Mouse (Mus musculus) layer of hippocampus, adult 8-10 months (tissue): ENCODE data around the gene Actn4. TPM values are rescaled to one million over a fixed set of nuclear protein-coding genes. Genes with fewer than 3 reads are reported as not detected.

ENCODE experiments used
- DNase-seq, 2 experiments: peaks; one replicate each; pipeline ENCODE4 v3.0.0; 2022; ENCODE audit warnings: low spot score in 2 of 2
- total RNA-seq, 4 experiments: library from RNA; stranded (reverse); gene quantifications; 2 replicates each; pipeline ENCODE4 v1.2.4; 2022

The Actn4 gene
- total RNA-seq, 4 experiments from 2014 or later, result 136 to 138 (median 137) TPM

DNA sequence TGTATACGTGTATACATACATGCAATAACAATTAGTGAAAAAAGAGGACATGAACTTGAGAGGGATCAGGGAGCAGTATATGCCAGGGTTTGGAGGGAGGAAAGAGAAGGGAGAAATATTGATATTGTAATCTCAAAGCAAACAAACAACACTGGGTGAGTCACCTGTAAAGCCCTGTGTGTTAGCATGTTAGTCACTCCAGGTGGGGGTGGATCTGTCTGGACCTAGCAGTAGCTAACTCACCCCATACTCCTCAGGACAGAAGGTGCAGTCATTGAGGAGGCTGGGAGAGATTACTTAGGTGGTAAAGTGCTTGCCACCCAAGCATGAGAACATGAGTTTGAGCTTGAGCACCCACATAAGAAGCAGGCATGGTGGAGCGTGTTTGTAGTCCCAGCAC is 102.2 kb downstream of the Actn4 start:
- DNase-seq, result no peak

DNA sequence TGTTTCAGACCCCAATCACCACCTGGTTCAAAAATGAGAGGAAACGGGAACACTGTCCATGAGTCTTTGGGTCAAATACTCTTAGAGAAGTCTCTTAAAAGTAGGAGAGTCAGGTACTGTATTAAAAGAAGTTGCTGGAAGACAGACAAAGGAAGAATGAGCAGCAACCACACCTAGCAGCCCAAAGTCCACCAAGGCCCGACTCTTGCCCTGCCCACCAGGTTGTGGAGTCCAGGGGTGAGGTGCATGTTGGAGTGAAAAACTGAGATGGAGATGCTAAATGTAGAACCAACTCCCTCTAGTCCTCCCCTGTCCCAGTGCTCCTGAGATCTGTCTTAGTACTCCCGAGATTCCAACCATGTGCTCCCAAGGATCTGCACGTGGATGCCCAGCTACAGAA is 111.5 kb downstream of the Actn4 start:
- no peak for DNase-seq

DNA sequence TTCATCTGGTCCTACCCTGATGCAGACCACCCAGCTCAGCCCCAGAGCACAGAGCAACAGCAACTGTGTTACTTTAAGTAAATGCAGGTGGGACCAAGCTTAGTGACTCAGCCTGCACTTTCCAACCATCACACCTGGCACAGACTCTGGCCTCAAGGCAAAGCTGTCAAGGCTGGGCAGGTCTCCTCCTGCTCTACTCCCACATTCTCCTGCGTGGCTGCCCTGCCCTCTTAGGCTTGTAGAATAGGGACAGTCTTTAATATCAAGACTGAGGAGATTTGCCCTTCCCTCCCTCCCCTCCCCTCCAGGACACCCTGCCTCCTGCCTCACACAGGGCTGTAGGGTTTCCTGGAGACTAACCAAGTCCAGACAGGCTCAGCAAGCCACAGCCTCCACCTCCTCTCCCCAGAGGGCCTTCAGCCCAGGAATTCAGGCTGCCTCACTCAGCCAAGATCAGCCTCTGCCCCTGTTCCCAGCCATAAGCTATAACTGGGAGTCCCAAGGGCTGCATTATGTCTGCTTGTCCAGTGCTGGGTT is 112.4 kb downstream of the Actn4 start:
- no peak for DNase-seq

DNA sequence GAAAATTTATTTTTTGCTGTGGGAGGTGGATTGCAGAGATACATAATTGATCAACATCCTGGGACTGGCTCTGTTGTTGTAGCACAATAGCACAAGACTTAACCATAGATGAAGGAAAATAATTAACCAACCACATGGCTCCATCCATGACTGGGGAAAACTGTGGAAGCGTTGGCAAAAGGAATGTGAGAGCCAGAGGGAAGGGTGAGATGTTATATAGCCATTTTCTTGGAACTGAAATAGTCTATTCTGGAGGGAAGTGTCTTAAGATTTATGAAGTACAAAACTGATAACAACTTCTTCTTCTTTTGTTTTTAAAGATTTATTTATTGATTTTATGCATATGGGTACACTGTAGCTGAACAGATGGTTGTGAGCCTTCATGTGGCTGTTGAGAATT is 114.9 kb downstream of the Actn4 start:
- no peak for DNase-seq

Other genes starting within 250 kb of the Actn4 start
- 1 to 10 TPM in 3 of 4 experiments, under 1 TPM in 1; 0.74 to 2.0 (median 1.8) TPM for gene Fbxo17, start 245.5 kb downstream of the Actn4 start, total RNA-seq
- 10 to 100 TPM; 51.7 to 65.6 (median 53.9) TPM for gene Mrps12, start 220.5 kb downstream of the Actn4 start, total RNA-seq
- gene Sars2, start 220.3 kb downstream of the Actn4 start, total RNA-seq, result 10 to 100 TPM; 11.2 to 13.9 (median 12.0) TPM
- 1 to 10 TPM in 2 of 4 experiments, under 1 TPM in 2; 0.32 to 1.4 (median 0.87) TPM for gene Ccer2, start 206.2 kb downstream of the Actn4 start, total RNA-seq
- gene Sirt2, start 195.6 kb downstream of the Actn4 start, total RNA-seq, result 100 to 1,000 TPM; 129 to 157 (median 142) TPM
- 10 to 100 TPM; 23.0 to 25.5 (median 24.7) TPM for gene Nfkbib, start 194.8 kb downstream of the Actn4 start, total RNA-seq
- 1 to 10 TPM; 2.5 to 5.3 (median 3.8) TPM for gene Rinl, start 173.4 kb downstream of the Actn4 start, total RNA-seq
- gene Hnrnpl, start 153.8 kb downstream of the Actn4 start, total RNA-seq, result 100 to 1,000 TPM; 403 to 453 (median 434) TPM
- gene Ech1, start 137.1 kb downstream of the Actn4 start, total RNA-seq, result 10 to 100 TPM; 64.2 to 77.6 (median 67.7) TPM
- gene Lgals4, start 128.5 kb downstream of the Actn4 start, total RNA-seq, result 1 to 10 TPM; 2.4 to 6.9 (median 4.9) TPM
- gene Lgals7, start 98.5 kb downstream of the Actn4 start, total RNA-seq, result not detected
- under 1 TPM; 0.25 to 0.61 (median 0.41) TPM for gene Capn12, start 80.9 kb downstream of the Actn4 start, total RNA-seq
- gene Eif3k, start 19.5 kb upstream of the Actn4 start, total RNA-seq, result 100 to 1,000 TPM; 182 to 214 (median 197) TPM
- 1 to 10 TPM; 1.3 to 3.5 (median 1.7) TPM for gene Map4k1, start 19.7 kb upstream of the Actn4 start, total RNA-seq
- 10 to 100 TPM; 12.6 to 18.1 (median 15.2) TPM for gene Ryr1, start 162.8 kb upstream of the Actn4 start, total RNA-seq
- 1 to 10 TPM in 1 of 4 experiments, under 1 TPM in 3; 0.72 to 2.3 (median 0.93) TPM for gene Rasgrp4, start 172.5 kb upstream of the Actn4 start, total RNA-seq
- 10 to 100 TPM; 27.9 to 32.4 (median 29.9) TPM for gene Fam98c, start 193.9 kb upstream of the Actn4 start, total RNA-seq
- 1 to 10 TPM in 2 of 4 experiments, under 1 TPM in 2; 0.69 to 1.4 (median 0.88) TPM for gene Ggn, start 207.9 kb upstream of the Actn4 start, total RNA-seq
- 10 to 100 TPM; 40.6 to 59.3 (median 47.8) TPM for gene Spred3, start 208.1 kb upstream of the Actn4 start, total RNA-seq
- gene Psmd8, start 218.4 kb upstream of the Actn4 start, total RNA-seq, result 100 to 1,000 TPM; 116 to 137 (median 132) TPM